Mouse (Mus musculus): Measurements from ENCODE around the gene Bivm. TPM values are rescaled to one million over a fixed set of nuclear protein-coding genes. Genes with fewer than 3 reads are reported as not detected.

The Bivm gene
- total RNA-seq, 4 experiments from 2014 or later, result 6.5 to 8.4 (median 7.0) TPM

GRCm38 (mm10) chr1:44173903-44174302, 55.1 kb downstream of the Bivm start:
- DNase-seq (ENCODE audit: low spot score in 2 of 2), result no peak

- no peak for DNase-seq (ENCODE audit: low spot score in 2 of 2)
Observed at GRCm38 (mm10) chr1:44178086-44178485, 59.3 kb downstream of the Bivm start.

GRCm38 (mm10) chr1:44186396-44186795, 67.6 kb downstream of the Bivm start:
- no peak for DNase-seq (ENCODE audit: low spot score in 2 of 2)

Other genes starting within 250 kb of the Bivm start
- 10 to 100 TPM; 32.0 to 38.6 (median 33.0) TPM for gene Tpp2, start 185.3 kb upstream of the Bivm start, total RNA-seq (2022)
- 10 to 100 TPM; 43.6 to 69.2 (median 60.8) TPM for gene Mettl21c, start 98.9 kb upstream of the Bivm start, total RNA-seq (2022)
- not detected for gene Gm8251, start 57.0 kb upstream of the Bivm start, total RNA-seq (2022)
- 1 to 10 TPM; 4.1 to 5.8 (median 4.5) TPM for gene Tex30, start 16.5 kb upstream of the Bivm start, total RNA-seq (2022)
- 1 to 10 TPM; 3.3 to 4.4 (median 4.3) TPM for gene Kdelc1, start 149 bp upstream of the Bivm start, total RNA-seq (2022)
- gene Ercc5, start 28.8 kb downstream of the Bivm start, total RNA-seq (2022), result 10 to 100 TPM in 3 of 4 experiments, 1 to 10 TPM in 1; 9.1 to 16.4 (median 13.7) TPM
- 10 to 100 TPM in 2 of 4 experiments, 1 to 10 TPM in 2; 4.6 to 24.6 (median 8.0) TPM for gene Mettl21e, start 100.0 kb downstream of the Bivm start, total RNA-seq (2022)